Mouse (Mus musculus) layer of hippocampus, postnatal 10 days (tissue): ENCODE measurements around the gene Ptdss2. TPM values are rescaled to one million over a fixed set of nuclear protein-coding genes. Genes with fewer than 3 reads are reported as not detected.

ENCODE experiments used
- DNase-seq, 2 experiments: peaks; one replicate each; pipeline ENCODE4 v3.0.0; 2021; ENCODE audit warnings: low spot score in 2 of 2
- long read RNA-seq: library from polyadenylated mRNA; stranded (forward); transcript quantifications from one replicate; pipeline ENCODE4 v2.0.0, GENCODE M21; 2023
- total RNA-seq, 2 experiments: library from RNA; stranded (reverse); gene quantifications; 2 replicates each; pipeline ENCODE4 v1.2.3; 2021

Gene Ptdss2
- 10 to 100 TPM; 47.9 to 68.4 TPM for total RNA-seq
- long read RNA-seq, transcript Ptdss2-201 (12 exons, 3,624 nt), result major isoform, 24 of 41 reads
- long read RNA-seq, partial matches to known transcripts, result 7 of 41 reads
- long read RNA-seq, other reads (novel, unspliced or antisense), result 10 of 41 reads

GRCm38 (mm10) chr7:141122245-141122644 is at the start of gene Ptdss2:
TSS of gene Ptdss2 (plus strand) at chr7:141122382.
- DNase-seq, result no peak

GRCm38 (mm10) chr7:141073782-141074181 is 48.4 kb upstream of the Ptdss2 start:
- no peak for DNase-seq

GRCm38 (mm10) chr7:141077841-141078240 is 44.3 kb upstream of the Ptdss2 start, which contains the start of gene Pkp3:
TSS of gene Pkp3 (plus strand) at chr7:141078218.
- DNase-seq, result no peak

- DNase-seq, result no peak
Measured at GRCm38 (mm10) chr7:141078876-141079275, 43.3 kb upstream of the Ptdss2 start.

- DNase-seq, result no peak
Measured at GRCm38 (mm10) chr7:141079481-141080449, 42.4 kb upstream of the Ptdss2 start.

GRCm38 (mm10) chr7:141087894-141088293 is 34.3 kb upstream of the Ptdss2 start:
- no peak for DNase-seq

- no peak for DNase-seq
Measured at GRCm38 (mm10) chr7:141088473-141088872, 33.7 kb upstream of the Ptdss2 start.

GRCm38 (mm10) chr7:141090228-141090627 is 32.0 kb upstream of the Ptdss2 start:
- no peak for DNase-seq

GRCm38 (mm10) chr7:141092051-141092735 is 30.0 kb upstream of the Ptdss2 start:
- DNase-seq, result peak; percentile 49 to 61

- DNase-seq, result no peak
Measured at GRCm38 (mm10) chr7:141093950-141094349, 28.2 kb upstream of the Ptdss2 start.

- no peak for DNase-seq
Measured at GRCm38 (mm10) chr7:141094487-141095205, 27.5 kb upstream of the Ptdss2 start.

GRCm38 (mm10) chr7:141096021-141096420 is 26.2 kb upstream of the Ptdss2 start:
- DNase-seq, result no peak

- no peak for DNase-seq
Measured at GRCm38 (mm10) chr7:141096649-141097056, 25.5 kb upstream of the Ptdss2 start.

GRCm38 (mm10) chr7:141097177-141097576 is 25.0 kb upstream of the Ptdss2 start:
- DNase-seq, result no peak

GRCm38 (mm10) chr7:141099911-141100691 is 22.1 kb upstream of the Ptdss2 start, which contains the start of gene Sigirr:
TSS of gene Sigirr (minus strand) at chr7:141100572.
- peak; percentile 20 to 40 for DNase-seq

- no peak for DNase-seq
Measured at GRCm38 (mm10) chr7:141103161-141103560, 19.0 kb upstream of the Ptdss2 start.

- no peak for DNase-seq
Measured at GRCm38 (mm10) chr7:141115874-141116273, 6.3 kb upstream of the Ptdss2 start.

- DNase-seq, result no peak
Measured at GRCm38 (mm10) chr7:141117636-141118035, 4.5 kb upstream of the Ptdss2 start, which contains the start of gene Ano9. TSS of gene Ano9 (minus strand) at chr7:141117806.

- no peak for DNase-seq
Measured at GRCm38 (mm10) chr7:141119487-141119886, 2.7 kb upstream of the Ptdss2 start.

GRCm38 (mm10) chr7:141120605-141121004 is 1.6 kb upstream of the Ptdss2 start:
- DNase-seq, result no peak
